Mouse (Mus musculus) ES-E14 (cell line): ENCODE data around the gene Arid2.

Experiments
- CHD2 ChIP-seq: IDR thresholded peaks from 2 replicates; pipeline ENCODE4 v1.6.1; 2014; ENCODE audit warnings: mild to moderate bottlenecking, low read depth, low read length, inconsistent platforms
- HCFC1 ChIP-seq: IDR thresholded peaks from 2 replicates; pipeline ENCODE4 v1.6.1; 2012; ENCODE audit warnings: low read length, inconsistent platforms, borderline replicate concordance; ENCODE audit not compliant: insufficient read depth
- MAFK ChIP-seq: IDR thresholded peaks from 2 replicates; pipeline ENCODE4 v1.6.1; 2014; ENCODE audit warnings: mild to moderate bottlenecking, low read depth, low read length, inconsistent platforms; ENCODE audit not compliant: insufficient read depth
- ZC3H11A ChIP-seq: IDR thresholded peaks from 2 replicates; pipeline ENCODE4 v1.6.1; 2012; ENCODE audit warnings: low read depth, mild to moderate bottlenecking, inconsistent platforms, low read length, borderline replicate concordance
- ZNF384 ChIP-seq: IDR thresholded peaks from 2 replicates; pipeline ENCODE4 v1.6.1; 2012; ENCODE audit warnings: low read depth, low read length, inconsistent platforms

DNA sequence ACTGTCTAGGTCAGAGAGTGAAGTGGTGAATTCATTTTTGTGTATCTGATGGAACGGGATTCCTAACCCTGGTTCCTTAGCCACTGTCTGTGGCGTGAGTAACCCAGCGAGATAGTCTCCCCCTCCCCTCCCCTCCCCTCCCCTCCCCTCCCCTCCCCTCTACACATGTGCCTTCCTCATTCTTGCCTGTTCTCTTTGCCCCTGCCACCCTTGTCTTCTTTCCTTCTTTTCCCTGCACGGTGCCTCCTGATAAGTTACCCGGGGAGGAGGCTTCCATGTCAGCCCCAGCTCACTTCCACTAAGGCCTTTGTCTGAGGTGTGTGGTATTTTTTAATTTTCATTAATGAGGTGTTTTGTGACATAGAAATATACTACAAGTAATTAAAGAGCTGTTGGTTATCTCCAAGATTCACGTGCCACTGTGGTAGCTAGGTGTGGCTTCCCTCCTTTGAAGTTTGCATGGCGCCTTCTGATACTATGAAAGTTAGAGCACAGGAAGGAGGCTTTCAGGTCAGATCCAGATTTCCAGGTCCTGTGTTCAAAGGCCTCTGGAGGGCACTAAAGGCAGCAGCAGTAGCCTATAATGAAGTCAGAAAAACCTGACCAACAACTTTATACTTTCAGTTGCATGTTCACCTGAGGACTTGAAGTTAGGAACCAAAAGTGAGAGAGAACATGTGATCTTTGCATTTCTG lies 57.4 kb downstream of the Arid2 start:
- TF ChIP-seq CHD2 (no peak), ZC3H11A (no peak), ZNF384 (no peak), MAFK (no peak), HCFC1 (no peak)
